Mouse (Mus musculus) B cell, adult 2 months (primary cell): Measurements from ENCODE around the gene Prdm15.
A peak's percentile ranks its signal among the peaks of the same experiment; 100 is the strongest.

ENCODE experiments used
- DNase-seq, 2 experiments: peaks; one replicate each; pipeline ENCODE4 v3.0.0; 2022

The Prdm15 gene

DNA sequence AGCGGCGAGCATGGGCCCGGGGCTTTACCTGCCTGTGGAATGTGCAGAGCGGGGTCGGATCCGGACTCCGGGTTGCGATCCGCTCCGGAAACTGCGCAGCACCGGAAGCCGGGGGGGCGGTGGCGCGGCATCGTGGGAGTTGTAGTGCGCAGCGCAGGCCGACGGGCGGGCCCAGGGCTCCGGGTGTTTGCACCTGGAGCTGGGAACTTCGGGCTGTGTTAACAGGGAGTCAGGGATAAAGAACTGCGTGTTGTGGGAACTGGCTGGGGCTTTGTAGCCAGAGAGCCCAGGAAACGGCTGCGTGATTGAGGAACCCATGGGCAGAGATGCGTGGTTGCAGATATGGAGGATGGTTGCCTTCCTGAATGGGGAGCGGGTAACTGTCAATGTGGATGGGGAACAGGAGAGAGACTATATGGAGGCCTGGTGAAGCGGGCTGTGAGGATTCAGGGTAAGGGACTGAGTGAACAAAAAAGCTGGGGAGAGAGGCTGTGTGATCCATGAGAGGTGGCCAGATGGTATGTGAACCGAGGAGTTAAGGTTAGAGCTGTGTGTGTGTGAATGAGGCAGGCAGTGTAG lies at the start of gene Prdm15:
Prdm15 (minus strand) TSS at position 110 of the 579 bp plus-strand sequence.
- DNase-seq, result peak; percentile 86 to 89

- no peak for DNase-seq
Observed at GRCm38 (mm10) chr16:97897346-97898024, 45.8 kb upstream of the Prdm15 start.

GRCm38 (mm10) chr16:97887762-97888161 lies 36.1 kb upstream of the Prdm15 start:
- no peak for DNase-seq

GRCm38 (mm10) chr16:97883696-97884095 lies 32.0 kb upstream of the Prdm15 start:
- no peak for DNase-seq

DNA sequence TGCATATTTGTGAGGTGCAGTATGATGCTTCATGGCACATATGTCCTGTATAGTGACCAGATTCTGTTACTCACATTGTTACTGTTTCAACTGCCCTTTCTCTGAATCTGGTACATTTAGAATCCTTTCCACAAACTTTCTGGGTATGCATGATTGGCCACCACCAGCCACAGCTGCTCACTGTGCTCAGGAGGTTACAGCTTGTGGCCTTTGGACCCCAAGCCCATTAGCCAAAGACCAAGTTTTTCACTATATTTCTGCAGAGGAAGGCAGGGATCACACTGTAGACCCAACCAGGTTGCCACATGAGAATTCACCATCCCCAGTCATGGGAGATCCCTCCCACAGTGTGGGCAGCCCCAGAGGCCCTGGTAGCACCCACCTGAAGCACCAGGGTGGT lies 31.2 kb upstream of the Prdm15 start:
- no peak for DNase-seq

- DNase-seq, result peak; percentile 69 to 70
Observed at GRCm38 (mm10) chr16:97879134-97879533, 27.5 kb upstream of the Prdm15 start.

GRCm38 (mm10) chr16:97877502-97877901 lies 25.9 kb upstream of the Prdm15 start:
- no peak for DNase-seq

DNA sequence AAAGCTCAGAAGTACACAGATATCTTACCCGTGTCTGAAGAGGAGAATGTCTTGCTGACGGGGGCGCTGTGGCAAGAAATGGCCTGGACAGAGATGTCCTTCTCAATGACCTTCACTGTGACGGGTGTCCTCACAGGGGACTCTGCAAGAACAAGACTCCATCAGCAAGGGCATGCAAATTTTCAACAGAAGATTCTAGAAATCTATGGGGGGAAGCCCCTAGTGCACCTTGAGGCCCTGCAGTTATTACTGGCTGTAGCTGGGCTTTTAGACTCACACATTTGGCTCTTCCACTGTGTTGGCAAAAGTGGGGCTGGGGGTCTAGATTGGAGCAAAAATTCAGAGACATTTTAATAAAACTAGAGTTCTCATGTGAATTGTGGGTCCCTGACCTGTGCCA lies 23.5 kb upstream of the Prdm15 start:
- DNase-seq, result no peak

DNA sequence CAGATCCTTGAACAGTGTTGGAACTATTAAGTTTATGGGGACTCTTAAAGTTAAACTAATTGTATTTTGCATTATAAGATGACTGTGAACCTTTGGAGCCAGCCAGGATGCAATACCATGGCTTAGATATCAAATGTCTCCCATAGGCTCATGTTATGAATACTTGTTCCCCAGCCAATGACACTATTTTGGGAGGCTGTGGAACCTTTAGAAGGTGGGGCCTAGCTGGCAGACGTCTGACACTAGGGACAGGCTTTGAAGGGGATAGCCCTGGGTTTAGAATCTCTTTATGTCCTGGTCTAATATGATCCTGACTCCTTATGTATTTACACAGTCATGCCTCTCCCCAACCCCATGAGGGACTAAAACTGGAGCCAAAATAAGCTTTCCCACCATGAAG lies 22.7 kb upstream of the Prdm15 start:
- no peak for DNase-seq

DNA sequence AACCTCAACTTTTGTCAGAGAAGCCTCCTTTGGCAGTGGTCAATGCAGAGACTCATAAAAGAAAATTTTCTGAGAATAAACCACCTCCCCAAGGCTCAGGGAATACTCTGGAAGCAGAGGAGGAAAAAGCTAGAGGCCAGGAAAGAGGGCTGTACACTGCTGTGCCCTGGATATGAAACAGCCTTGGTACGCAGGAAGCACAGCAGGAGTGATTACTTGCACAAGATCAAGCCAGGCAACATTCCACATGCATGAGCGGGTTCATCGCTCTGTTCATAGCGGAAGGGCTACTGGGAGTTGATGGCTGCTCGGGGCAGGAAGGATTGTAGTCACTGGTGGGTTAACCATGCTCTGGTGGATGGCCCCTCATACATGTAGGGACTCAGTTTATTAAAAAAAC lies 21.0 kb upstream of the Prdm15 start:
- no peak for DNase-seq

DNA sequence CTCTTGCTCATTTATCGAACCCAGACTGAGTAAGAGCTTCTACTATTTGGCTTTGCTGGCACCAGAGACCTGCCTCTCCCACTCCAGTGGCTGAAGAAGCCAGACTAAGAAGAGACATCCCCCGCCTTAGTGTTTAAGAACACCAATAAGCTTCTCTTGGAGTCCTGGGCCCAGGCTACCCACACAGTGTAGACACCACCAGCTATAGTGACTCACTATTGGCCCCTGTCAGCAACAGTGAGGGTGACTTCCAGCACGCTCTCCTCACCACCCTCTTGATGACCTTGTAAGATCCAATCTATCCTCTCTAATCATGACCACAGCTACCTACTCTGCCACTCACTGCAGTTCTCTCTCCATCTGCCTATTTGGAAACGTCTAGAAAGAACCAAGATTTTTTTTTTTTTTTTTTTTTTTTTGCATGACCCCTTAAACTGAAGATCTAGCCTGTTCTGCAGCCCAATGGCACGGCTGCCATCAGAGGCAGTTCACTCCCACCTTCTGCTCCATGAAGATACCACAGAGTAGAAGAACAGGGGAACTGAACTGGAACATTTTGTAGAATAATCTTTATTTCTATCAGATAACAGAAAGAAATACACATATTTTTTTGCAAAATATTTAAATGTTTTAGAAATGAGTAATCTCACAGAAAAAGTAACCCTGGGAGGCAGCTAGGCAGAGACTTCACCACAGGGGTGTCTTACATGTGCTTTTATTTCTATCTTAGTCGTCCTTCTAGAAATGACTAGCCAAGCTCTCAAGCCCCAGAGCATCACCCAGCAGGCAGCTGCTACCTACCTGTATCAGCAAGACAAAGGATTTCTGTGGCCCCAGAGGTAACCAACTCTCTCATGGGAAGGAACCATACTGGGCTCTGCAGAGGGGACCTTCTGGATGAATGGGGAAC lies 17.8 kb upstream of the Prdm15 start:
- DNase-seq, result no peak

- no peak for DNase-seq
Observed at GRCm38 (mm10) chr16:97863932-97864467, 12.3 kb upstream of the Prdm15 start.

DNA sequence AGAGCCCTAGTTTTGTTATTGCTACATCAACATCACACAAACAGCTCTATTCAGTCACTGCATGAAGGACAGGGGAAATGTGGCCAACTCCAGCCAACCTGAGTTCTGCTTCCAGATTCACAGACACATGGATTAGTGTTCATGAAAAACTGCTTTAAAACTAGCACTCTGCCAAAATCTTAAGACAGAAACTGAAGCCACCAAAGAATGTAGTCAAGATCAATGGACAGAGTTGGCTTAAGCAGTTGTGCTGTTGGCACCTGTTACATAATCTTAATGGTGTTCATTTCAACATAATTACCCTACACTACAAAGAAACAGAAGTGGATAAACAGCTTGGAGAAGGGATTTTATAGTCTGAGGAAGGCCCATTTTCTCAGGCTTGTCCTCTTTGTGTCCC lies 4.4 kb upstream of the Prdm15 start:
- no peak for DNase-seq

GRCm38 (mm10) chr16:97851061-97851740 lies 449 bp downstream of the Prdm15 start:
- peak; percentile 87 to 91 for DNase-seq

GRCm38 (mm10) chr16:97850667-97851060 lies 986 bp downstream of the Prdm15 start:
- DNase-seq, result peak; percentile 17 to 25

DNA sequence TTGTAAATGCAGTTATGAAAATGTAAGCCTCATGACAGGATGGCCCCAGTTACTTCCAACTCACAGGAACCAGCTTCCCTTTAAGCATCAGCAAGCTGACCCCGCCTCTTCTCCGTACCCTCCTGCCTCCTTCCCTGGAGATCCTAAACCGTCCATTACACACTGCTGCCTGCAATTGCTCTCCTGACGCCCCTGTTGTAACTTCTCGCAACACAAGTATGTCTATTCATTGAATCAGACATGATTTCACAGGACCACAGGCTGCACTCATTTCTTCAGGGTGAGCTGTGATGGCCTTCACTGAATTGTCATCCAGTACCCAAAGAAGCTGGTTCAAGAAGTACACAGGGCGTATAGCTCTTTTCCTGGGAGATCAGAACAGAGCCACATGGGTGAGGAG lies 2.8 kb downstream of the Prdm15 start:
- DNase-seq, result no peak

GRCm38 (mm10) chr16:97844967-97845937 lies 6.4 kb downstream of the Prdm15 start:
- peak; percentile 13 to 20 for DNase-seq

- DNase-seq, result no peak
Observed at GRCm38 (mm10) chr16:97832154-97832553, 19.5 kb downstream of the Prdm15 start.

DNA sequence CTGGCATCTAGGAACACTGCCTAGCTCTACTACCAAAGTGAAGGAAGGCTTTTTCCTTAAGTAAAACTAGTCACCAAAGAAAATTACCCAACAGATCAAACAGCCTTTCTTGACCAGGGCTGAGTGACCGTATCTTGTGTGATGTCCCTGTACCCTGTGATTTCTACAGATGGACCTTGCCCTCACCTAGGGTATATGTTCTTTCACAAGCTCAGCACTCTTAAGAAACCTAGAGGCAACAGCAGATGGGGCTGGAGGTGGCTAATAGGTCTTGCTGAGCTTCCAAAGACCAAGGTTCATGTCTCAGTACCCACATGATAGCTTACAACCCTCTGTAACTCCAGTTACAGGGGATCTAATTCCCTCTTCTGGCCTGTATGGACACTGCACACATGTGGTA lies 23.4 kb downstream of the Prdm15 start:
- no peak for DNase-seq

- DNase-seq, result no peak
Observed at GRCm38 (mm10) chr16:97823311-97824007, 28.2 kb downstream of the Prdm15 start.

DNA sequence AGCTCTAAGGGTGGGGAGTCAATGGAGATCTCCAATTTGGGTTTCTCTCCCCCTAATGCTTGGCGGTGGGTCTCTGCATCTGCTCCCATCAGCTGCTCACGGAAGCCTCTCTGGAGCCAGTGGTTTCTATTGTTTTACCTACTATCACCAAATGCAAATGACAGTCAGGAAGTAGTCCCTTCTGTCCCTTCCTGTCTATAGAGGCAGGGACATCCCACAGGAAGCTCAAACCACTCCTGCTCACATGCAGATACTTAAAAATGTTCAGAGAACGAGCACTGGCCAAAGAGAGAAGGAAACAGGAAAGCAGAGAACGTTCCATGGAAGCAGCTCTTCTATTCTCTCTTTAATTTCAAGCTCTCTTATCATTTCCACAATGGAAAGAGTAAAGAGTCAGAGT lies 32.1 kb downstream of the Prdm15 start:
- no peak for DNase-seq
